Mouse (Mus musculus) right cerebral cortex, postnatal 10 days (tissue): ENCODE measurements around the gene Dynlt1a.
A peak's percentile ranks its signal among the peaks of the same experiment; 100 is the strongest.
"Not testable (repeated sequence)": the region's sequence is repeated elsewhere in the genome, so short reads cannot be mapped to it uniquely, and the experiment has no call there.

ENCODE experiments used
- DNase-seq, 2 experiments: peaks; one replicate each; pipeline ENCODE4 v3.0.0; 2021; ENCODE audit warnings: low spot score in 2 of 2

Dynlt1a gene

DNA sequence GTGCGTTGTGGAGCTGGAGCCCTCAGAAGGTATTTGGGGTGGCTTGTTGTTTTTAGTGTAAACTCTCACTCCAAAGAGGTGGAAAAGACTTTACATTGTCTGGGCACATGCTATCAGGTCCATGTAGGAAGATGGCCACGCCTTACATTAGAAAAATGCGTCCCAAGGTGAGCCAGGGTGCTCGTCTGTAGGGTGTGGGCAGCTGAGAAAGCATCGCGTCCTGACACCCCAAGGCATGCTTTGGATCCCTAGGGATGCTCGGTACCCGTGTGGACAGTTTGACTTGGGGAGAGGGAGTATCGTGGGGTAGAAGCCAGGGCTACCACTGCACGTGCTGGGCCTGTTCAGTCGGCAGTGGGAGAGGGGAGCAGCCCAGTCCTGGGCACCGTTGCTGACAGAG, 28.3 kb downstream of the Dynlt1a start:
- not testable (repeated sequence) for DNase-seq

- not testable (repeated sequence) for DNase-seq
Measured at GRCm38 (mm10) chr17:6286169-6286568, 31.1 kb downstream of the Dynlt1a start.

DNA sequence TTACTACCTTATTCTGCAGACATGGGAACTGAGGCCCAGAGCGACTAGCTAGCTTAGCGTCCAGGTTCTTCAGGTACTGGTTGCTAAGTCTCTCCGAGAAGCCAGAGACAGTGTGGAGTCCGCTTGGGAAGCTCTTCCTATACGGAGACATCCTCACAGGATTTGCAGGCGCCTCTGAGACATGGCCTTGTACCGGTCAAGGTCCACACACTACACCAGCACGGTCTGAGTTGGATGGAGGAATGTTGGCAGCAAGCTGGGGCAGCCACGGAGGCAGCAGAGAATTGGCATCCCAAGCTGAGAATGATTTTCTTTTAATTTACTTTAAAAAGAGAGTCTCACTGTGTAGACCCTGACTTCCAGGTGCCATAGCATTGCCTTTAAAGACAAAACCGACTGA, 34.2 kb downstream of the Dynlt1a start:
- not testable (repeated sequence) for DNase-seq

DNA sequence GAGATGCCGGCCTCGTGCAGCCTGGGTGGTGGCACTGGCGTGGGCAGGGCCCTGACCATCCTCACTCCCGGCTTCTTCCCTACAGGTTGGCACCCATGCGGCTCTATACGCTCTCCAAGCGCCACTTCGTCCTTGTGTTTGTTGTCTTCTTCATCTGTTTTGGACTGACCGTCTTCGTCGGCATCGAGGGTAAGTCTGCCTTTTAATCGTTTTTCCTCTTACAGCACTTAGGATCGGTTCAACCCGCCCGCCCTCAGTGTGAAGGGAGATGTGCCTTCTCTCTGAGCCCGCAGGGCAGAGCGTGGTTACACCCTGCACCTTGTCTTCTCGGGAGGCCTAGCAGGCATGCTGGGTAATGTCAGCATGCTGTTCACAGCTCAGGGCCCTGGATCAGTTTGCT, 36.8 kb downstream of the Dynlt1a start:
- DNase-seq: peak in 1 of 2 experiments; percentile 36

DNA sequence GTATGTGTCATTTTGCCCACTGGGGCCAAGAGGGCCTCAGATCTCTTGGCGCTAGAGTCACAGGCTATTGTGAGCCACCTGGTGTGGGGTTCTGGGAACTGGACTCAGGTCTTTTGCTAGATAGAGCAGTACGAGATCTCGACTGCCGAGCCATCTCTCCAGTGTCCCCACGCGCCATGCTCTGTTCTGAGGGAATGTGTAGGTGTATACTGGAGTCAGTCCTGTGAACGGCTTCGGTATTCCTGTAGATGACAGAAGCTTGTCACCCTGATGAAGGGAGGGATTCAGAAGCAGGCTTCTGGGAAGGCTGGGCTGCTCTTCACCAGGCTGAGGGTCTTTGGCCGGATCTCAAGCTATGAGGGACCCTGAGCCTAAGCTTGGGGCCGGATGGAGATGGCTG, 37.5 kb downstream of the Dynlt1a start:
- not testable (repeated sequence) for DNase-seq

DNA sequence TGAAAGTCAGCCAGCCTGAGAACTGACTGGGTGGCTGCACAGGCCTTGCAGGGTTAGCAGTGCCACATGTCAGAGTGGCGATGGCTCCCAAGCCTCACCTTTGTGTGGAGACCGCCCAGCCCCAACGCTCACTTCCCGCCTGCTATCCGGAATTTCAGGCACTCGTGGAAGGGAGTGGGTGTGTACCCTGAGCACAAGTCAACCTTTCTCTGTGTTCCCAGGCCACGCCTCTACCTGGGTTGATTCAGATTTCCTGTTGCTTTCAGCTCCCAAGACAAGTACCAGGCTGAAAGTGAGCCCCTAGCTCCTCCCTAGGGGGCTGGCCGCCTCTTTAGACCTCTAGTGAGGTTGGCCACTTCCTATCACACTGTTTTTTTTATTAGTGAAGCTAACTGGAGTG, 38.1 kb downstream of the Dynlt1a start:
- DNase-seq: not testable (repeated sequence)

DNA sequence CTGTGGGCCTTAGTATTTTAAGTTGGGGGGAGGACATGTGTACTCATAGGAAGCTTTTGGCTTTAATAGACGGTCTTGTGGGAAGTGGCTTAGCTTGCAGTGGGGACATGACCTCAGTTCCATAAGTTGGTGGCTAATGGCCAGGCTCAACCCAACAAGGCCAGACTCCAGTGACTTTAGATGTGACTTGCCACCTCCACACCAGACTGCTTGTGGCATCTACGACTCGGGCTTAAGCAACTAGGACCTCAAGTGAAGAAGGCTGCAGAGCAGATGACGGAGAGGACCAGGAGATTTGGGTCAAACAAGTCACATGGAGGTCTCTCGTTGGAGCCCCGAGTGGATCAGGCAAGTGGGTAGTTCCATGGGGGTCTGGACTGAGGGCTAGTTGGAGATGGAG, 42.6 kb downstream of the Dynlt1a start:
- DNase-seq: peak in 1 of 2 experiments; percentile 42

DNA sequence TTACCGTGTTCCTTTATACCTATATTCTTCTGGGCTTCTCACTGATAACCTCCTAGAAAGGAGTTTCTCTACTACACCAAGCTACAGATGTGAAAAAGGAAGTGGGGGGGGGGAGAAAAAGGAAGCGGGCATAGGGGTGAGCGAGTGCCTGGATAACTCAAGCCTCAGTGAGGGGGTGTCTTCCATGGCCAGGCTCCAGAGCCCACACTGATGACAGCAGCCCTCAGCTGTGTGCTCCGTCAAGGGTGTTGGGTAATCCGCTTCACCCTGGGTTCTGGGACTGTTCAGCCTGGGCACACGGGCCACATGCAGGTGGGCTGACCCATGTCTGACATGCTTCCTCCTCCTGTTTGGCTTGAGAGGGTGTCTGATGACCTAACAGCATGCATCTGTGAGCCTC, 45.3 kb downstream of the Dynlt1a start:
- DNase-seq: not testable (repeated sequence)

DNA sequence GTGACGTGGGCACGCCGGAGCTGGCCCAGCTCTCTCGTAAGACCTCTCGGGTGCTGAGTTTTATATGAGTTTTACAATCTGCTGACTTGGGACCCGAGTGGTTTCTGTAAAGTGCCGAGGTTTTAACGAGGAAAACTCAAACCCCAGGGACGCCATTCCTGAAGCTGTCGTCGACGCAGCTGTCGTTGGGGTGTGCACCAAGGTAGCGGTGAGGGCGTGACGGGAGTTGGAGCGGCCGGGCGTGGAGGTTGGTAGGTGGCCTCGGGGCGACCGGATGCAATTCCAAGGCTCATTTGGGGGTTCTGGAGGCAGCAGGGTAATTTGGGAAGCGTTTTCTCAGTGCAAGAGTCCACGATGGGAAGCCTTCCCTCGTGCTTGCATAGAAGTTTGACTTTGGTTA, 46.5 kb downstream of the Dynlt1a start:
- not testable (repeated sequence) for DNase-seq

- DNase-seq: peak in 1 of 2 experiments; percentile 29
Measured at GRCm38 (mm10) chr17:6269876-6270831, 47.1 kb downstream of the Dynlt1a start.

- peak; percentile 81 to 90 for DNase-seq
Measured at GRCm38 (mm10) chr17:6257070-6257456, 60.2 kb downstream of the Dynlt1a start.

DNA sequence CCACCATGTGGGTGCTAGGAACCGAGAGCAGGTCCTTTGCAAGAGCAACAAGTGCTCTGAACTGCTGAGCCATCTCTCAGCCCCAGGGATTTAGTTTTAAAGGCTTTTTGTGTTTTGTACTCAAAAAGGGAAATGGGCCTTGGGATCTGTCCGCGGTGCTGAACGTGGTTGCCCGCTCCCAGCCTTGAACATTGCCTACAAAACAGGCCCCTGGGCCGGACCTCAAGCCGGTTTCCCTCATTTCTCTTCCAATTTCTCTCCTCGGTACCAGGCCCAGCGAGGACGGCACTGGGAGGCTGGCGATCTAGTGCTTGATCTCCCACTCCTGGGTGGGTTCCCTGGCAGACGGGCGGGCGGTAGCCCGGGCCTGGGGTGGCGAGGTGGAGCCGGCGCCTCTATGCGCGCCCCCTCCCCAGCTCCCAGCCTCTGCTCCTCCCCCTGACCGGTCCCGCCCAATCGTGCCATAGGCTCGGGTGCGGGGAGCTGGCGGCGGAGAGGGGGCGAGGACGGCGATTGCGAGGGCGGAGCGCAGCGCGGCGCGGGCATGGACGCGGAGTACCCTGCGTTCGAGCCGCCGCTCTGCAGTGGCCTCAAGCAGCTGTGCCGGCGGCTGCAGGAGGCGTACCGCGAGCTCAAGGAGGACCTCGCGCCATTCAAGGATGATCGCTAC, 60.8 kb downstream of the Dynlt1a start, which contains the start of gene Tmem181a:
Gene Tmem181a (plus strand): TSS at position 461 of the 670 bp plus-strand sequence.
- DNase-seq: peak in 1 of 2 experiments; percentile 48
